Comparison of ENCODE assay signal across 8 mouse cellular contexts in the genomic region with DNA sequence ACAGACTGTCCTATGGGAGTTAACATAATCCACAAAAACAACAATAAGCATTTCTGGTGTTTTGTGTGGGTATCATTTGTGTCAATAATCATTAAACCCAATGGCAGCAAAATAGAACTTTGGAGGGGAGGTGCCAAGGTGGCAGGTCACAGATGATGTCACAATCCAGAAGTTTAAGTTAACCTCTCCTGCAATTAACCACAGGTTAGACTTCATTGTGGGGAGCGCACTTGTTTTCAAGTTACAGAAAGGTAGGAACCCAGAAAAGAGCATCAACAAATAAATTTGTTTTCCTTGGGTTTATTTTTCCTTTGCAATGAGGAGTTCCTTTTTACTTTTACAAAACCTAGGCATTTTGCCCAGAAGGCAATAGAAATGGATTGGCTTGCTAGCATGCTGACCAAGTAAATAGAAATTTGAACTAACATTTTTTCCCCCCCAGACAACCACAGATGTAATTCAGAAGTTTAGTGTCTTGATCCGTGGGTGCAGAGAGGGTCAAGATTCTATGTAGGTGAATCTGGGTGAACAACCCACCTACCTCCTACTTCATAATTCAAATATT. TPM values are rescaled to one million over a fixed set of nuclear protein-coding genes. Genes with fewer than 3 reads are reported as not detected.
DNase-seq lines count a peak whose midpoint lies in the region; ATAC-seq lines count a peak whose summit lies in the region.

TSS of gene Sgms2 (minus strand) at position 51 of the 565 bp plus-strand sequence.

- DNase-seq in lung, postnatal 36 days = no peak
- DNase-seq in forebrain, embryonic 11.5 days (ENCODE audit: low spot score) = no peak
- no peak for DNase-seq in liver, embryonic 11.5 days (ENCODE audit: low spot score)
- DNase-seq in T-cell, adult 2 months (ENCODE audit: low spot score) = no peak
- DNase-seq in embryo, embryonic 11 days = no peak
- no peak for DNase-seq in kidney, postnatal 36 days

- H3K27me3 ChIP-seq in lung, embryonic 16.5 days (ENCODE audit: control insufficient read depth, insufficient read depth, low read depth, low read length) = peaks cover 10% of the 10 kb centered on the region
- H3K27me3 ChIP-seq in forebrain, embryonic 11.5 days (ENCODE audit: control insufficient read depth, insufficient read depth, low read length) = peaks cover 29% of the 10 kb centered on the region
- peaks cover 50% of the 10 kb centered on the region for H3K27me3 ChIP-seq in liver, embryonic 11.5 days (replicated peaks; ENCODE audit: control insufficient read depth, insufficient read depth, low read length)
- no peaks in the 10 kb centered on the region for H3K27me3 ChIP-seq in stomach, embryonic 15.5 days (replicated peaks)

- H3K9ac ChIP-seq in lung, embryonic 16.5 days (ENCODE audit: low read length) = peak within 1 kb of the TSS; percentile 80
- peak within 1 kb of the TSS; percentile 67 for H3K9ac ChIP-seq in forebrain, embryonic 11.5 days (ENCODE audit: low read length)
- H3K9ac ChIP-seq in liver, embryonic 11.5 days (ENCODE audit: low read depth, low read length) = peak within 1 kb of the TSS; percentile 46
- peak within 1 kb of the TSS; percentile 74 for H3K9ac ChIP-seq in stomach, embryonic 15.5 days

- 82% methylated on average over 2 of the region's 2 CpGs for whole genome bisulfite sequencing in lung, embryonic 16.5 days
- 91% methylated on average over 2 of the region's 2 CpGs for WGBS in forebrain, embryonic 11.5 days
- 85% methylated on average over 2 of the region's 2 CpGs for WGBS in liver, embryonic 11.5 days
- WGBS in stomach, embryonic 15.5 days = 87% methylated on average over 2 of the region's 2 CpGs

- peak within 1 kb of the TSS; percentile 96 for H3K4me2 ChIP-seq in lung, embryonic 16.5 days (ENCODE audit: low read depth, low read length)
- peak within 1 kb of the TSS; percentile 93 for H3K4me2 ChIP-seq in forebrain, embryonic 11.5 days (ENCODE audit: low read depth, low read length, severe bottlenecking)
- peak within 1 kb of the TSS; percentile 70 for H3K4me2 ChIP-seq in liver, embryonic 11.5 days
- peak within 1 kb of the TSS; percentile 90 for H3K4me2 ChIP-seq in stomach, embryonic 15.5 days

- H3K36me3 ChIP-seq in lung, embryonic 16.5 days (ENCODE audit: control insufficient read depth, insufficient read depth, low read length) = no peaks in the 10 kb centered on the region
- no peaks in the 10 kb centered on the region for H3K36me3 ChIP-seq in forebrain, embryonic 11.5 days (ENCODE audit: control insufficient read depth, insufficient read depth, low read length)
- no peaks in the 10 kb centered on the region for H3K36me3 ChIP-seq in liver, embryonic 11.5 days (ENCODE audit: control insufficient read depth, insufficient read depth, low read length)
- H3K36me3 ChIP-seq in stomach, embryonic 15.5 days = no peaks in the 10 kb centered on the region

- H3K4me3 ChIP-seq in lung, embryonic 16.5 days (ENCODE audit: low read length) = peak within 1 kb of the TSS; percentile 77
- H3K4me3 ChIP-seq in forebrain, embryonic 11.5 days (ENCODE audit: low read depth, low read length) = peak within 1 kb of the TSS; percentile 63
- peak within 1 kb of the TSS; percentile 62 for H3K4me3 ChIP-seq in liver, embryonic 11.5 days (ENCODE audit: low read depth, low read length)
- H3K4me3 ChIP-seq in stomach, embryonic 15.5 days (replicated peaks) = peak within 1 kb of the TSS; percentile 79

- peaks cover 9% of the 10 kb centered on the region for H3K4me1 ChIP-seq in lung, embryonic 16.5 days (replicated peaks; ENCODE audit: control insufficient read depth, insufficient read depth, low read length)
- H3K4me1 ChIP-seq in forebrain, embryonic 11.5 days (replicated peaks; ENCODE audit: control insufficient read depth, insufficient read depth, low read length) = 0 out of 2 replicates have a peak, but pooled peaks cover 5% of the 10 kb centered on the region
- H3K4me1 ChIP-seq in liver, embryonic 11.5 days (replicated peaks; ENCODE audit: control insufficient read depth, insufficient read depth, low read length) = no peaks in the 10 kb centered on the region; the same call in 1 of the 2 replicates
- peaks cover 6% of the 10 kb centered on the region; the same call in 1 of the 2 replicates for H3K4me1 ChIP-seq in stomach, embryonic 15.5 days

- H3K9me3 ChIP-seq in lung, embryonic 16.5 days (ENCODE audit: control insufficient read depth, low read length) = no peaks in the 10 kb centered on the region
- no peaks in the 10 kb centered on the region for H3K9me3 ChIP-seq in forebrain, embryonic 11.5 days (ENCODE audit: control insufficient read depth, low read length)
- no peaks in the 10 kb centered on the region for H3K9me3 ChIP-seq in liver, embryonic 11.5 days (ENCODE audit: control insufficient read depth, low read length)
- no peaks in the 10 kb centered on the region for H3K9me3 ChIP-seq in stomach, embryonic 15.5 days

- ATAC-seq in lung, embryonic 16.5 days (ENCODE audit: low read depth) = no peak
- no peak for ATAC-seq in forebrain, embryonic 11.5 days (replicated peaks; ENCODE audit: low FRiP score)
- ATAC-seq in liver, embryonic 11.5 days (replicated peaks; ENCODE audit: low FRiP score) = no peak
- ATAC-seq in stomach, embryonic 15.5 days (ENCODE audit: insufficient read depth, low FRiP score, low read depth) = no peak

- H3K27ac ChIP-seq in lung, embryonic 16.5 days (ENCODE audit: low read length) = peak within 1 kb of the TSS; percentile 63
- H3K27ac ChIP-seq in forebrain, embryonic 11.5 days (ENCODE audit: low read depth, low read length) = no peak within 1 kb of the TSS
- 0 out of 2 replicates have a peak within 1 kb of the TSS, but pooled peaks have one; percentile 50 for H3K27ac ChIP-seq in liver, embryonic 11.5 days (ENCODE audit: low read depth, low read length)
- H3K27ac ChIP-seq in stomach, embryonic 15.5 days = peak within 1 kb of the TSS; percentile 87

RNA-seq across cellular contexts. Expression of gene Sgms2, which starts in this region (rescaled TPM):
- 4.0 and 4.4 TPM in 2 replicates for polyA plus RNA-seq in lung, embryonic 16.5 days (2015; fragmentation: Nextera tagmentation; extraction: Ambion mirVana)
- polyA plus RNA-seq in forebrain, embryonic 11.5 days (2014; fragmentation: Nextera tagmentation; extraction: Ambion mirVana) = 0.83 and 1.2 TPM in 2 replicates
- polyA plus RNA-seq in liver, embryonic 11.5 days (2014; fragmentation: Nextera tagmentation; extraction: Ambion mirVana) = 3.6 and 4.0 TPM in 2 replicates
- 10.7 and 11.7 TPM in 2 replicates for polyA plus RNA-seq in stomach, embryonic 15.5 days (2015; fragmentation: Nextera tagmentation; extraction: Ambion mirVana)
